Mouse (Mus musculus) ES-Bruce4 (cell line): ENCODE measurements around the gene Cacng8. TPM values are rescaled to one million over a fixed set of nuclear protein-coding genes. Genes with fewer than 3 reads are reported as not detected.

ENCODE experiments used
- H3K27ac ChIP-seq: 2 replicates; pipeline ENCODE4 v1.5.1; 2012; ENCODE audit warnings: low read length, inconsistent platforms; ENCODE audit not compliant: insufficient read depth
- H3K27me3 ChIP-seq: 2 replicates; pipeline ENCODE4 v1.6.1; 2012; ENCODE audit warnings: mild to moderate bottlenecking, low read length, inconsistent platforms; ENCODE audit not compliant: control insufficient read depth, poor library complexity, insufficient read depth, severe bottlenecking
- H3K36me3 ChIP-seq: 2 replicates; pipeline ENCODE4 v1.6.1; 2012; ENCODE audit warnings: inconsistent platforms, mild to moderate bottlenecking, low read length, moderate library complexity; ENCODE audit not compliant: control insufficient read depth, poor library complexity, insufficient read depth, severe bottlenecking
- H3K4me1 ChIP-seq: one replicate; pipeline ENCODE4 v1.8.1; 2011; ENCODE audit warnings: low read length; ENCODE audit not compliant: control insufficient read depth, insufficient read depth
- H3K4me3 ChIP-seq: 2 replicates; pipeline ENCODE4 v1.5.1; 2011; ENCODE audit warnings: low read depth, mild to moderate bottlenecking, low read length
- H3K9ac ChIP-seq: 2 replicates; pipeline ENCODE4 v1.6.1; 2012; ENCODE audit warnings: low read depth, mild to moderate bottlenecking, inconsistent platforms; ENCODE audit not compliant: poor library complexity, severe bottlenecking
- H3K9me3 ChIP-seq: replicated peaks from 2 replicates; pipeline ENCODE4 v1.6.1; 2012; ENCODE audit warnings: mild to moderate bottlenecking, low read length, inconsistent platforms; ENCODE audit not compliant: control insufficient read depth, poor library complexity, insufficient read depth, severe bottlenecking
- CTCF ChIP-seq: IDR thresholded peaks from one replicate; pipeline ENCODE4 v1.8.1; 2011; ENCODE audit warnings: low read depth, low read length
- EP300 ChIP-seq: IDR thresholded peaks from 2 replicates; pipeline ENCODE4 v1.6.1; 2011; ENCODE audit warnings: low read depth, low read length; ENCODE audit not compliant: insufficient read depth
- POLR2A ChIP-seq: IDR thresholded peaks from one replicate; pipeline ENCODE4 v1.8.1; 2011; ENCODE audit warnings: low read length; ENCODE audit not compliant: insufficient read depth
- polyA plus RNA-seq: library from polyadenylated mRNA; stranded (reverse); fragments of >200 nt; gene quantifications from 2 replicates; pipeline ENCODE4 v1.2.4, GENCODE M21; 2011; ENCODE audit warnings: low read depth; ENCODE audit not compliant: missing spikeins, insufficient read depth, insufficient read length

The Cacng8 gene
- polyA plus RNA-seq, 1 experiment, result 5.2 TPM

GRCm38 (mm10) chr7:3425141-3425540 is 34.7 kb downstream of the Cacng8 start:
- H3K4me1 ChIP-seq, result no peaks in the 10 kb centered on the region
- no peaks in the 10 kb centered on the region for H3K9me3 ChIP-seq
- peak overlapping the region; percentile 89 for H3K9ac ChIP-seq
- no peak overlapping the region for H3K27ac ChIP-seq
- H3K27me3 ChIP-seq, result no peaks in the 10 kb centered on the region
- peak overlapping the region; percentile 33 for H3K4me3 ChIP-seq
- no peaks in the 10 kb centered on the region for H3K36me3 ChIP-seq
- TF ChIP-seq EP300 (no peak), POLR2A (no peak)

- H3K9me3 ChIP-seq, result no peaks in the 10 kb centered on the region
- TF ChIP-seq POLR2A (no peak), CTCF (no peak), EP300 (no peak)
- H3K27ac ChIP-seq, result no peak overlapping the region
- no peaks in the 10 kb centered on the region for H3K36me3 ChIP-seq
- no peaks in the 10 kb centered on the region for H3K4me1 ChIP-seq
- H3K9ac ChIP-seq, result no peak overlapping the region
- no peaks in the 10 kb centered on the region for H3K27me3 ChIP-seq
- H3K4me3 ChIP-seq, result no peak overlapping the region
These were observed 39.7 kb downstream of the Cacng8 start for GRCm38 (mm10) chr7:3430161-3430560.

- Histone ChIP-seq H3K9me3 (no peaks in the 10 kb centered on the region), H3K4me3 (no peak overlapping the region), H3K36me3 (no peaks in the 10 kb centered on the region), H3K27me3 (no peaks in the 10 kb centered on the region), H3K9ac (no peak overlapping the region), H3K27ac (no peak overlapping the region), H3K4me1 (no peaks in the 10 kb centered on the region)
- no peak for TF ChIP-seq POLR2A
- TF ChIP-seq CTCF, result no peak
- TF ChIP-seq EP300, result no peak
These were observed 41.6 kb downstream of the Cacng8 start for GRCm38 (mm10) chr7:3432066-3432465.

GRCm38 (mm10) chr7:3437941-3438340 is 47.5 kb downstream of the Cacng8 start:
- H3K27ac ChIP-seq, result no peak overlapping the region
- no peaks in the 10 kb centered on the region for H3K9me3 ChIP-seq
- H3K27me3 ChIP-seq, result no peaks in the 10 kb centered on the region
- H3K36me3 ChIP-seq, result no peaks in the 10 kb centered on the region
- no peak overlapping the region for H3K4me3 ChIP-seq
- H3K9ac ChIP-seq, result no peak overlapping the region
- TF ChIP-seq EP300 (no peak), CTCF (no peak), POLR2A (no peak)
- H3K4me1 ChIP-seq, result no peaks in the 10 kb centered on the region

GRCm38 (mm10) chr7:3439984-3440383 is 49.5 kb downstream of the Cacng8 start:
- no peaks in the 10 kb centered on the region for H3K9me3 ChIP-seq
- H3K9ac ChIP-seq, result no peak overlapping the region
- H3K36me3 ChIP-seq, result no peaks in the 10 kb centered on the region
- H3K4me3 ChIP-seq, result no peak overlapping the region
- no peak overlapping the region for H3K27ac ChIP-seq
- no peak for TF ChIP-seq EP300
- TF ChIP-seq CTCF, result peak; percentile 3
- no peak for TF ChIP-seq POLR2A
- H3K27me3 ChIP-seq, result no peaks in the 10 kb centered on the region
- H3K4me1 ChIP-seq, result no peaks in the 10 kb centered on the region

- no peak overlapping the region for H3K4me3 ChIP-seq
- H3K27ac ChIP-seq, result no peak overlapping the region
These were observed 50.0 kb downstream of the Cacng8 start for GRCm38 (mm10) chr7:3440526-3440925.

More at GRCm38 (mm10) chr7:3440526-3440925, 50.0 kb downstream of the Cacng8 start:
- Histone ChIP-seq H3K4me1 (no peaks in the 10 kb centered on the region), H3K27me3 (no peaks in the 10 kb centered on the region), H3K36me3 (no peaks in the 10 kb centered on the region), H3K9me3 (no peaks in the 10 kb centered on the region), H3K9ac (no peak overlapping the region)
- no peak for TF ChIP-seq EP300
- TF ChIP-seq POLR2A, result no peak
- TF ChIP-seq CTCF, result no peak
